Mouse (Mus musculus) C2C12 (cell line): ENCODE data around the gene Sox5. TPM values are rescaled to one million over a fixed set of nuclear protein-coding genes. Genes with fewer than 3 reads are reported as not detected.

Experiments used
- H3K27me3 ChIP-seq: one replicate; pipeline ENCODE4 v1.6.1; 2011; ENCODE audit not compliant: control insufficient read depth, insufficient read depth, insufficient read length
- H3K36me3 ChIP-seq: one replicate; pipeline ENCODE4 v1.6.1; 2011; ENCODE audit not compliant: control insufficient read depth, insufficient read depth
- H3K4me3 ChIP-seq: one replicate; pipeline ENCODE4 v1.5.1; 2011; ENCODE audit warnings: mild to moderate bottlenecking, control low read depth; ENCODE audit not compliant: poor library complexity, insufficient read depth, severe bottlenecking
- H3K79me2 ChIP-seq: one replicate; pipeline ENCODE4 v1.6.1; 2011; ENCODE audit not compliant: control insufficient read depth, insufficient read depth
- H3K79me3 ChIP-seq: one replicate; pipeline ENCODE4 v1.6.1; 2011; ENCODE audit warnings: low read depth, control low read depth
- H3ac ChIP-seq: one replicate; pipeline ENCODE3; 2011; ENCODE audit warnings: low read depth; ENCODE audit not compliant: control insufficient read depth, insufficient read length
- CEBPB ChIP-seq: IDR thresholded peaks from one replicate; pipeline ENCODE4 v1.6.1; 2011; ENCODE audit warnings: low read depth, mild to moderate bottlenecking, control low read depth, moderate library complexity
- CTCF ChIP-seq: IDR thresholded peaks from one replicate; pipeline ENCODE4 v1.5.1; 2011; ENCODE audit not compliant: control insufficient read depth, insufficient read depth, insufficient read length
- FOSL1 ChIP-seq: IDR thresholded peaks from one replicate; pipeline ENCODE4 v1.8.0; 2011; ENCODE audit warnings: mild to moderate bottlenecking, low read length; ENCODE audit not compliant: poor library complexity, insufficient read depth, severe bottlenecking
- MAX ChIP-seq: IDR thresholded peaks from one replicate; pipeline ENCODE4 v1.6.1; 2011; ENCODE audit warnings: mild to moderate bottlenecking, control low read depth
- MYOD1 ChIP-seq: IDR thresholded peaks from one replicate; pipeline ENCODE4 v1.6.1; 2011; ENCODE audit warnings: low read depth; ENCODE audit not compliant: control insufficient read depth, insufficient read length
- MYOG ChIP-seq: IDR thresholded peaks from one replicate; pipeline ENCODE4 v1.6.1; 2011; ENCODE audit not compliant: control insufficient read depth, insufficient read length; ENCODE audit errors: extremely low read depth
- USF1 ChIP-seq: IDR thresholded peaks from one replicate; pipeline ENCODE4 v1.6.1; 2011; ENCODE audit warnings: low read depth, mild to moderate bottlenecking, control low read depth, moderate library complexity
- polyA plus RNA-seq: library from polyadenylated mRNA; unstranded; fragments of >200 nt; fragmentation: generic; extraction: Trizol; gene quantifications from one replicate; pipeline ENCODE4 v1.2.1, GENCODE M21; 2012; ENCODE audit warnings: missing spikeins

Sox5 gene
- polyA plus RNA-seq, 1 experiment = 0.07 TPM

GRCm38 (mm10) chr6:144708410-144708809 is 73.4 kb downstream of the Sox5 start:
- H3K4me3 ChIP-seq = no peak overlapping the region
- TF ChIP-seq MYOD1 (no peak), CEBPB (no peak), MYOG (no peak), USF1 (no peak), FOSL1 (no peak), MAX (no peak), CTCF (no peak)
- no peaks in the 10 kb centered on the region for H3K27me3 ChIP-seq
- H3K79me2 ChIP-seq = no peaks in the 10 kb centered on the region
- H3K79me3 ChIP-seq = no peaks in the 10 kb centered on the region
- no peaks in the 10 kb centered on the region for H3K36me3 ChIP-seq
- no peak overlapping the region for H3ac ChIP-seq

DNA sequence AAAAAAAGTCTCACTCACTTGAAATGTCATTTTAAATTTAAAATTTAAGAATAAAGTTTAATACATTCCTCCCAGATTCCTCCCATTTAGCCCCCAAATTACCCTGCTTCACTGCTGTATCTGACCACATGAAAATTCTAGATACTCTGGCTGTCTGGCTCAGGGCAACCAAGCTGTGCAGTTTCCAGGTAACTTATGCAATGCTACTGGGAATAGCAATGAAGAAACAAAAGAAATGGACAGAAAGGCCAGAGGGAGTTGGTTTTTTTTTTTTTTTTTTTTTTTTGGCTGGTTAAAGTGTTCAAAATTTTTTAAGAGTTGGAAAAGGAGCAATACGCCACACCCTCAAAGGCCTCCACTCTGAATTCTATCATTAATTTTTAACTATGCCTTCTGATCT is 73.8 kb downstream of the Sox5 start:
- Histone ChIP-seq H3K36me3 (no peaks in the 10 kb centered on the region), H3K79me3 (no peaks in the 10 kb centered on the region), H3K27me3 (no peaks in the 10 kb centered on the region), H3ac (no peak overlapping the region), H3K4me3 (no peak overlapping the region), H3K79me2 (no peaks in the 10 kb centered on the region)
- TF ChIP-seq MYOD1 (no peak), CEBPB (no peak), MYOG (no peak), USF1 (no peak), CTCF (no peak)

- H3K79me2 ChIP-seq = no peaks in the 10 kb centered on the region
- no peaks in the 10 kb centered on the region for H3K27me3 ChIP-seq
- no peak overlapping the region for H3ac ChIP-seq
- TF ChIP-seq MYOG (no peak), CEBPB (no peak), CTCF (no peak), FOSL1 (no peak), MYOD1 (no peak), USF1 (no peak), MAX (no peak)
- H3K36me3 ChIP-seq = no peaks in the 10 kb centered on the region
- H3K79me3 ChIP-seq = no peaks in the 10 kb centered on the region
- H3K4me3 ChIP-seq = no peak overlapping the region
Measured at GRCm38 (mm10) chr6:144704962-144705361, 76.8 kb downstream of the Sox5 start.

DNA sequence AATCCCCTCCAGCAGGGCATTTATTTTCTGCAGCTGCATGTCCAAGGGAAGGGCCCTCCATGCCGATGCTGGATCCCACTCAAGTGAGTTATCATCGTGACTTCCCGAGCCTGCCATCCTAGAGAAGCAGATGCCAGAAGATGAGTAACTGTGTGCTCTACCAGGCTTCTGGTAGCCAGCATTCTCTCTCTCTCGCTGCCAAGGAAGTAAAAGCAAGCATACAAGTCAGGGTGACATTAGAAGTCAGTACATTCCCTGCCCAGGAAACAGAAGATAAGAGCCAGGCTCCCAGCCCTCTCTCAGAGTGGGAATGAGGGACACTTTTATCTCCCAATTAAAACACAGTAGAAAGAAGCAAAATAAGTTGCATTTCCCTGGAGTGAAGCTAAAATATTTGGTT is 86.1 kb downstream of the Sox5 start:
- TF ChIP-seq MYOD1 (no peak), MAX (no peak), MYOG (no peak), FOSL1 (no peak), USF1 (no peak), CEBPB (no peak), CTCF (no peak)
- Histone ChIP-seq H3K27me3 (no peaks in the 10 kb centered on the region), H3K36me3 (no peaks in the 10 kb centered on the region), H3ac (no peak overlapping the region), H3K79me2 (no peaks in the 10 kb centered on the region), H3K4me3 (no peak overlapping the region), H3K79me3 (no peaks in the 10 kb centered on the region)

DNA sequence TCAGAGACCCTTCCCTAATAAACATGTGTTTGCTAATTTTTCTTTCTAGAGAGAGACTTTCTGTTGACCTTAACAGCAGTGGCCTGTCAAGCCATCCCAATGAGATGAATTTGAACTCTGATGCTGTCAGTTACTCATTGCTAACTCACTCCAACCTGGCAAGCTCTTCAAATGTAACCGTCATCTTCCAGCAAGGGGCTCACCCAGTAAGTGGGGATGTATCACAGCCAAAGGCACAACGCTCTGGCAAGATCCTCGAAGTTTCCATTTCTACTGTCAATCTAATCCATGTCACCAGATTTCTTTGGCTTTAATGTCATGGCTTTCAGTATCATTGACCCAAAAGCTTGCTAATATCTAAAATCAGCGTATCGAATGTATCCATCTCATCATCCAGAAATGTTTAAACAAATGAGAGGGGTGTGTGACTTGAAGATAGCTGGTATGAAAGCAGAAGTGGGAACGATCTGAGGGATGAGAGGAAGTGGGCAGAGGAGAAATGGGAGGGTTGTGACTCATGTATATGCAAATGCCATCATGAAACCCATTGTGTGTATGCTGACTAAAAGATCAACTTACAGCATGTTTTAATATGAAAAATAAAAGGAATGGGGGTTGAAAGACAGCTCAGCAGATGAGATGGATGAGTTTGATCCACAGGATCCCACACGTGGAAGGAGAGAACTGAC is 88.4 kb downstream of the Sox5 start:
- H3ac ChIP-seq = no peak overlapping the region
- H3K79me2 ChIP-seq = no peaks in the 10 kb centered on the region

More for the DNA sequence above, 88.4 kb downstream of the Sox5 start:
- no peak for TF ChIP-seq MYOD1
- no peak for TF ChIP-seq CEBPB
- TF ChIP-seq FOSL1 = no peak
- no peak for TF ChIP-seq MYOG
- TF ChIP-seq USF1 = no peak
- no peak for TF ChIP-seq CTCF
- no peak for TF ChIP-seq MAX
- Histone ChIP-seq H3K4me3 (no peak overlapping the region), H3K27me3 (no peaks in the 10 kb centered on the region), H3K36me3 (no peaks in the 10 kb centered on the region), H3K79me3 (no peaks in the 10 kb centered on the region)
